Mouse (Mus musculus) heart, adult 9 months (tissue): ENCODE measurements around the gene Fam8a1.
A peak's percentile ranks its signal among the peaks of the same experiment; 100 is the strongest.

Source experiments
- DNase-seq, 2 experiments: peaks; one replicate each; pipeline ENCODE4 v3.0.0; 2022; ENCODE audit warnings: low spot score in 2 of 2

Gene Fam8a1

DNA sequence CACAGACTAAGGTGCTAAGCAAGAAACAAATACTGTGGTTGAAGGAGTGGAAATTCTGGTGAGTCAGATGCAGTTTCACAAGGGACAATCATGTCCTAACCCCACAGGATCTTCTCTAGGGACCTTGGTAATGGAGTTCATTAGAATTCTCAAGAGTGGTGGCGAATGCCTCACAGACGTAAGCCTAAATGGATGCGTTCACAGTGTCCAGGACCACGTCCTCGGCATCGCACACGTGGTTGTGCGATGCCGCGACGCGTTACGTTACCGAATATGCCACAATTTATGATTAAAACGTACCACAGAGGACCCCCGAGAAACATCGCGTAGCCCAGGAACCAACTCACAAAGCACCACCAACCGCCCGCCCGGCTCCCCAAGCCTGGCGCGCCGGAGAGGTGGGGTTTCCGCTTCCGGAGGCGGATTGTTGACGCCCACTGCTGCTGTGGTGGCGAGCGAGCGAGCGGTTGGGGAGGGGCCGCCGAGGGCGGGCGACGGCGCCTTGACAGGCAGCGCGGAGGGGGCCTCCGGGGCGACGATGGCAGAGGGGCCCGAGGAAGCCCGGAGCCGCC is at the start of gene Fam8a1:
TSS of gene Fam8a1 (plus strand) at position 475 of the 572 bp plus-strand sequence.
- peak; percentile 76 to 87 for DNase-seq

DNA sequence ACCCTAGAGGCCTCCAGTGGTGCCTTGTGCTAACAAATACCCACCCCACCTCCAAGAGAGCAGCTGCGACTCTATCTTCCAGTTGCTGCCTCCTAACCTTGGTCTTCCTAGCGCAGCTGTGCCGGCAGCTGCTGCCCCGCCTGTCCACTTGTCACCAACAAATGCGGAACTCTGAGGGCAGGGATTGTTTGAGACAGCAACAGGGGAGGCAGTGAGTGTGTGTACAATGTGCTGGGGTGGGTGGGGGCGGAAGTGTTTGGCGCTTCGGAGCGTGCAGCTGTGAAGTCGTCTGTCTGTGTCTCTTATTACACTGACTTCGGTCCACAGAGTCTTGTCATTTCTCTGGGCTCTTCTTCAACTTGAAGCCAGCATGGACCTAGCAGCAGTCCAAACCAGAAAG is 49.7 kb upstream of the Fam8a1 start:
- DNase-seq, result peak in 1 of 2 experiments; percentile 12

- no peak for DNase-seq
These were observed 48.2 kb upstream of the Fam8a1 start for GRCm38 (mm10) chr13:46620964-46621757.

DNA sequence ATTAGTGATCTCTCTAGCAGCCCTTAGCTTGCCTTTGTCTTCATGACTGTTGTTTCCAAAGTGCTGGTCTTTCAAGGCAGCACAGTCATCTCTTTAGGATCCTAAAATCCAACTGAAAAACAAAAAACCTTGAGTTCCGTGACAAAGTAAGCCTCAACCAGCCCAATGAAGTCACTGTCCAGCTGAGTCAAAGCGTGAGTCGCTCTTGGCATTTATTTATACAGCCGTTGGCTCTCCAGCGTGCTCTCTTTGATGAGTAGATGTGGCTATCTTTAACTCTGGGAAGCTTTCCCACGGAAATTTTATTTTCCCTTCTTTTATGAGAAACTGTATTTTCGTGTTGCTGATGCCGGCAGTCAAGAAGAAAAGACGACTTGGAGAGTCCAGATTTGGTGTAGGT is 42.7 kb upstream of the Fam8a1 start:
- DNase-seq, result no peak

GRCm38 (mm10) chr13:46627841-46628240 is 41.5 kb upstream of the Fam8a1 start:
- peak; percentile 18 to 23 for DNase-seq

- no peak for DNase-seq
These were observed 39.9 kb upstream of the Fam8a1 start for GRCm38 (mm10) chr13:46629391-46629790.

- no peak for DNase-seq
These were observed 36.5 kb upstream of the Fam8a1 start for GRCm38 (mm10) chr13:46632796-46633195.

- DNase-seq, result no peak
These were observed 35.8 kb upstream of the Fam8a1 start for GRCm38 (mm10) chr13:46633320-46634132.

- no peak for DNase-seq
These were observed 35.2 kb upstream of the Fam8a1 start for GRCm38 (mm10) chr13:46634133-46634488.

GRCm38 (mm10) chr13:46640608-46641468 is 28.5 kb upstream of the Fam8a1 start:
- DNase-seq, result no peak

- no peak for DNase-seq
These were observed 27.0 kb upstream of the Fam8a1 start for GRCm38 (mm10) chr13:46642318-46642717.

DNA sequence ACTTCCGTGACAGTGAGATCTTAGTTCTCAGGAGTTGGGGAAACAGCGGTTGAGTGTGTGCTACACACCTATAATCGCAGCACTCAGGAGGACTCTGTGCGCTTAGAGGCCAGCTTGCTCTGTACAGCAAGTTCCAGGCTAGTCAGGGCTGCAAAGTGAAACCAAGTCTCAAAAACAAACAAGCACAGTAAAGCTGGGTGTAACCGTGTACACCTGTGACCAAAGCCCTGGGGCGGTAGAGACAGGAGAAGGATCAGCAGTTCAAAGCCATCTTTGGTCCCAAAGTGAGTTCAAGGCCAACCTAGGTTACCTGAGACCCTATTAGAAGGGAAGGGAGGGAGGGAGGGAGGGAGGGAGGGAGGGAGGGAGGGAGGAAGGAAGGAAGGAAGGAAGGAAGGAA is 25.1 kb upstream of the Fam8a1 start:
- no peak for DNase-seq

- no peak for DNase-seq
These were observed 23.8 kb upstream of the Fam8a1 start for GRCm38 (mm10) chr13:46645476-46645875.

DNA sequence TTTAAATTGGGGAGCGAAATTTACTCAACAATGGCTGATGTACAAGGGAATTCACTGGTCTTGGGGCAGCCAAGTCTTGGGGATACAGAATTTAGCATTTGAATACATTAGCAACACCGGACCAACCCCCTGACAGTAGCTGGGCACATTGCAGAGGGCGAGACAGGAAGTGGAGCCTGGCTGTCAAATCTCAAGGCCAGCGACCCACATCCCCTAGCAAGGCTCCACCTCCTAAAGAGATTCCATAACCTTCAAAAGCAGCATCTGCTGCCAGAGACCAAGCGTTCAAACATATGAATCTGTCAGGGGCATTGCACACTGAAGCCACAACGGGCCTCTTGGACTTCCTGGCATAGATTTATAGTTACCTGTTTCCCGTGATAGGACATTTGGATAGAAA is 17.5 kb upstream of the Fam8a1 start:
- no peak for DNase-seq

- no peak for DNase-seq
These were observed 16.7 kb upstream of the Fam8a1 start for GRCm38 (mm10) chr13:46652671-46653070.

DNA sequence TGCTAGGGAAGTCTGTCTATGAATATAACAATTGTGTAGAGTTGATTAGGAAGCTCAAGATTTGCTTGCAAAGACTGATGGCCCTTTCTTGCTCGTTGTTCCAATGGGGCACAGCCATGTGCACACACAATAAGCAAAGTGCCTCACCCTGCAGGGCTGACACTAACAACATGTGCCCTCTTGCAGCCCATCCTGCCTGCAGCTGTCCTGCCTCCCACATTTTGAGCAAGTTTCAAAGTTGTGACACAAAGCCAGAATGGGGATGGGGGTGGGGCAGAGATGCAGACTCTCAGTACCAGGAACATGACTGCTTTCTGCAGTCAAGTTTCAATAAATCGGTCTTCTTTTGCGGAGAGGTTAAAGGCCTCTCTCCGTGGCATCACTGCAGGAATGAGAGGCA is 15.7 kb upstream of the Fam8a1 start:
- no peak for DNase-seq

DNA sequence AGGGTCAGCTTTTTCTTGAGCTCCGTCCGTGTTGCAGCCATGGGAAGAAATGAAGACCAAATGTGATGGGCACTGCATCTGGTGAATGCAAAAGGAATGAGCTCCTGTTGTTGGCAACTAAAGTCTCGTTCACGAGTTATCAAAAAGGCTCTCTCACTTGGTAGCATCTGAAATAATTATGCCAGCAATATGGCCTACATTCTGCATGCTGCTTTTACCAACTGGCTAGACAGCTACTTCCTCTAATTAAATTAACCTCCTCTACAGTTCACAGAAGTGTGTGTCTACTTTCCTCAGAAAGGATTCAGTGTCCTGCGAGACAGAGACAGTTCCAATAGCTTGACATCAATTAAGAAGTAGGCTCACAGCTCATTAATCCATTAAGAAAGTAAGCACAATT is 14.8 kb upstream of the Fam8a1 start:
- DNase-seq, result no peak

DNA sequence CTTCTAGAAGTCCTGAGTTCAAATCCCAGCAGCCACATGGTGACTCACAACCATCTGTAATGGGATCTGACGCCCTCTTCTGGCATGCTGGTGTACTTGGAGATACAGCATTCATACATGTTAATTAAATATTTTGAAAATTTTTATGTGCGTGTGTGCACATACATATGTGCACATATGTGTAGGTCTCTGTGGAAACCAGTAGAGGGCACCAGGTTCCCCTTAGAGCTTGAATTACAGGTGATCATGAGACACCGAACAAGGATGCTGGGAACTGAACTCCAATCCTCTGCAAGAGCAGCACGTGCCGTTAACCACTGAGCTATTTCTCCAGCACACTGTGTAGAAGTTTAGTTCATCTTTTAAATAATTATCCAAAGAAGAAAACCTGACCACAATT is 10.1 kb upstream of the Fam8a1 start:
- no peak for DNase-seq

DNA sequence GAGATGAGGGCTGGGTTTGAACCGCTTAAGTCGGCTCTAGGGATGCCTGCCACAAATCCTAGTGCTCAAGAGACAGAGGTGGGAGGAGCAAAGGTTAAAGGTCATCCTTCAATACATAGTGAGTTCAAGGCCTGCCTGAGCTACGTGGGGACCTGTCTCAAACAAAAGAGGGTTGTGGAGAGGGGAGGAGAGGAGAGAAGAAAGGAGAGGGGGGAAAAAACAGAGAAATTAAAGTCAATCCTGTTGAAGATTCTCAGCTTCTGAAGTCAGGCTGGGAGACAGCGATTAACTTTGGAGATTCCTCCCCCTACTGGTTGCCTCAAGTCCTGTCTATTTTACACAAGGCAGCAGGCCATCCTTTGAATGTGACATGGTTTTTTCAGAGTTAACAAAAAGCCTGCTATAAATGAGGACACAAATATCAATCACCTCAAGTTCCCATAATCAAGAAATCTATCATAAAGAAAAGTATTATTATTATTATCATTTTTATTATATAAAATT is 5.8 kb upstream of the Fam8a1 start:
- no peak for DNase-seq

DNA sequence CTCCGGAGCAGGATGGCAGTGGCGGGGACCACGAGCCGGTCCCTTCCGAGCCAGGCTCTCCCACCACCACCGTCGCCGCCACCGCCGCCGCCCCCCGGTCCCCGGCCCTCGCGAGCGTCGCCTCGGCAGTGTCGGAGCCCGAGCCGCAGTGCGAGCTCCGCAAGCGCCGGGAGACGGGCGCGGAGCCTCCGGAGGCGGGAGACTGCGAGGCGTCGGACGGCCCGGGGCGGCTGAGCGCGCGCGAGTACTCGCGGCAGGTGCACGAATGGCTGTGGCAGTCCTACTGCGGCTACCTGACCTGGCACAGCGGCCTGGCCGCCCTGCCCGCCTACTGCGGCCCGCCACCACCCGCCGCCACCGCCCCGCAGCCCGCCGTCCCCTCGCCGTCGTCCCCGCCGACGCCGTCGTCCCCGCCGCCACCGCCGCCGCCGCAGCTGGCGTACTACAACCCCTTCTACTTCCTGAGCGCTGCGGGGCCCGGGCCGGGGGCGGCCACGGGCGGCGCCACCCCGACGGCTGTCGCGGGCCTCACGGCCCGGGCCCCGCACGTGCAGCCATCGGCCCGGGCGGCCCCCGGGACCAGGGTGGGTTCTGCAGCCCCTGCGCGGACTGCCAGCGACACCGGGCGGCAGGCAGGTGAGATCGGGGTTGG is 424 bp downstream of the Fam8a1 start:
- no peak for DNase-seq

- DNase-seq, result no peak
These were observed 1.2 kb downstream of the Fam8a1 start for GRCm38 (mm10) chr13:46670514-46670913.
